Mouse (Mus musculus): ENCODE measurements around the gene Gm2a. TPM values are rescaled to one million over a fixed set of nuclear protein-coding genes. Genes with fewer than 3 reads are reported as not detected.

Gm2a gene
- polyA plus RNA-seq, 1 experiment from 2014 or later: 13.9 TPM

Other genes starting within 250 kb of the Gm2a start
- 9.4 and 11.3 TPM in 2 replicates for gene Lyrm7, start 237.2 kb upstream of the Gm2a start, polyA plus RNA-seq (2014; fragmentation: Nextera tagmentation; extraction: Ambion mirVana)
- 587 and 600 TPM in 2 replicates for gene Hint1, start 231.7 kb upstream of the Gm2a start, polyA plus RNA-seq (2014; fragmentation: Nextera tagmentation; extraction: Ambion mirVana)
- gene Gpx3, start 195.7 kb upstream of the Gm2a start, polyA plus RNA-seq (2014; fragmentation: Nextera tagmentation; extraction: Ambion mirVana): 84.0 and 89.6 TPM in 2 replicates
- 11.4 and 12.1 TPM in 2 replicates for gene Tnip1, start 135.2 kb upstream of the Gm2a start, polyA plus RNA-seq (2014; fragmentation: Nextera tagmentation; extraction: Ambion mirVana)
- gene Anxa6, start 64.7 kb upstream of the Gm2a start, polyA plus RNA-seq (2014; fragmentation: Nextera tagmentation; extraction: Ambion mirVana): 78.5 and 86.6 TPM in 2 replicates
- gene Ccdc69, start 20.0 kb upstream of the Gm2a start, polyA plus RNA-seq (2014; fragmentation: Nextera tagmentation; extraction: Ambion mirVana): 1.2 and 1.4 TPM in 2 replicates
- gene Slc36a3, start 53.6 kb downstream of the Gm2a start, polyA plus RNA-seq (2014; fragmentation: Nextera tagmentation; extraction: Ambion mirVana): not detected in 2 replicates
- 5.5 and 5.8 TPM in 2 replicates for gene Slc36a2, start 87.0 kb downstream of the Gm2a start, polyA plus RNA-seq (2014; fragmentation: Nextera tagmentation; extraction: Ambion mirVana)
- 2.0 and 2.9 TPM in 2 replicates for gene Slc36a1, start 106.2 kb downstream of the Gm2a start, polyA plus RNA-seq (2014; fragmentation: Nextera tagmentation; extraction: Ambion mirVana)
- not detected in 2 replicates for gene Fat2, start 238.4 kb downstream of the Gm2a start, polyA plus RNA-seq (2014; fragmentation: Nextera tagmentation; extraction: Ambion mirVana)

All from liver, embryonic 11.5 days (tissue).